In the genomic region with DNA sequence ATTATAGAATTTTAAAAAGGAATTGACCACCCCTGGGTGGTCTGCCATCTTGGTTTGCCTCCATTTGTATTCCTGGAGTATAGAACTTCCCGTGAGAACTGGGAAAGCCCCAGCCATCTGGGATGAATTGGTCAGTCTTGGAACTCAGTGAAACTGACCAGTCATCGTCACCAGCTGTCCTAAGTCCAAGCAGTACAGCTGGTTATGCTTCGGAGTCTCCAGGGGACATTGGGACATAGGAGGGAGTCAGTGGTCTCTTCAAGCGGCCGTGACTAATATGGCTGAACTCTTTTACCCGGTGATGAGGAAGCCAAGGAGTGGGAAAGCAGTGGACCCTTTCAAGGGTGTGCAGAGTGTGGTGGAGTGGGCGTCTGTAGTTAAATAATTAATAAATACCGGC, we compare ENCODE assay signal across 27 mouse cellular contexts. TPM values are rescaled to one million over a fixed set of nuclear protein-coding genes. Genes with fewer than 3 reads are reported as not detected.
DNase-seq lines count a peak whose midpoint lies in the region; TF ChIP-seq lines count a peak whose summit lies in the region.
"Had no signal": no experiment of that assay in that cellular context is flagged by ENCODE, and none has a peak within 500 bp of the region (broad histone marks: within the 10 kb centered on the region; RNA-seq: fewer than 3 reads in every experiment).

No protein-coding gene starts in this region.

- H3K36me3 ChIP-seq in testis, adult 2 months (ENCODE audit: control insufficient read depth, insufficient read depth, low read length): no peaks in the 10 kb centered on the region
- H3K36me3 ChIP-seq: forebrain, embryonic 10.5 days; G1E; heart, embryonic 13.5 days; hindbrain, embryonic 13.5 days; intestine, embryonic 15.5 days had no signal

- no peak overlapping the region for H3K27ac ChIP-seq in testis, adult 2 months (ENCODE audit: control insufficient read depth, insufficient read depth, low read depth, low read length)
- H3K27ac ChIP-seq: forebrain, embryonic 10.5 days; forebrain, embryonic 13.5 days; heart, adult 2 months; heart, embryonic 13.5 days; hindbrain, embryonic 13.5 days; intestine, embryonic 15.5 days had no signal

- H3K4me3 ChIP-seq in testis, adult 2 months (ENCODE audit: control insufficient read depth, low read depth, low read length): peak overlapping the region; percentile 88
- H3K4me3 ChIP-seq: forebrain, embryonic 10.5 days; forebrain, embryonic 13.5 days; heart, adult 2 months; heart, embryonic 13.5 days; hindbrain, embryonic 13.5 days; intestine, embryonic 15.5 days had no signal

- no peak for TF ChIP-seq POLR2A in testis, adult 2 months (IDR thresholded peaks at IDR 0.05; ENCODE audit: control insufficient read depth, low read depth, low read length)

- H3K27me3 ChIP-seq in testis, adult 2 months (ENCODE audit: control insufficient read depth, insufficient read depth, low read length): no peaks in the 10 kb centered on the region
- H3K27me3 ChIP-seq: forebrain, embryonic 13.5 days; heart, embryonic 13.5 days; intestine, embryonic 15.5 days; Patski had no signal

- H3K4me1 ChIP-seq in testis, adult 2 months (ENCODE audit: control insufficient read depth, insufficient read depth, low read length): peaks cover 17% of the 10 kb centered on the region

- intact Hi-C loops in gastrocnemius, postnatal 14 days (cut with DNase I; ENCODE audit: low total_unique reads): loop anchor here (10.0 kb wide), 1 partner anchor 60 kb away; no protein-coding TSS in a partner anchor
- intact Hi-C loops in heart, postnatal 36 days (cut with DNase I): no loop called here

- peak; percentile 39 for DNase-seq in gastrocnemius, adult 18-20 months (ENCODE audit: low spot score)
- no peak for DNase-seq in gastrocnemius, postnatal 14 days
- DNase-seq in heart, adult 18-20 months: peak; percentile 29 to 49
- DNase-seq in heart, postnatal 36 days: no peak
- no peak for DNase-seq in testis, postnatal 10 days (ENCODE audit: low spot score)
- DNase-seq: adrenal gland, postnatal 10 days; adrenal gland, postnatal 36 days; cerebellum, adult 18-20 months; cerebellum, adult 9-10 months; cerebellum, postnatal 14 days; kidney, adult 11 months had no signal

- TF ChIP-seq CTCF in testis, adult 2 months (IDR thresholded peaks at IDR 0.05; ENCODE audit: control insufficient read depth, insufficient read depth, insufficient replicate concordance, low read depth, low read length): no peak

RNA-seq across cellular contexts. Expression of a gene that starts 31.6 kb away (rescaled TPM):
- total RNA-seq in gastrocnemius, adult 18-20 months (2021): not detected
- not detected for total RNA-seq in gastrocnemius, postnatal 14 days (2021)
- total RNA-seq in heart, adult 18-20 months (2021): not detected
- not detected for total RNA-seq in heart, postnatal 36 days (2021)
- 10.4 and 17.4 TPM in 2 replicates for polyA plus RNA-seq in testis, adult 2 months (2012; rRNA removed)
- total RNA-seq: adrenal gland, adult 18-20 months; adrenal gland, postnatal 10 days; adrenal gland, postnatal 36 days; G1E; gastrocnemius, adult 8-10 months; heart, adult 2 months; heart, postnatal 14 days; hematopoietic stem cell, adult 5-6 weeks had no signal
- polyA plus RNA-seq: embryonic facial prominence, embryonic 11.5 days; forebrain, embryonic 10.5 days; forebrain, embryonic 13.5 days; forebrain, embryonic 16.5 days; G1E; heart, embryonic 13.5 days; hindbrain, embryonic 13.5 days; hindbrain, embryonic 16.5 days; Patski had no signal

RNA-seq across cellular contexts. Expression of a gene that starts 38.6 kb away (rescaled TPM):
- 1 to 10 TPM; 2.7 to 3.0 TPM for total RNA-seq in gastrocnemius, adult 18-20 months (2021)
- total RNA-seq in gastrocnemius, postnatal 14 days (2021): 1 to 10 TPM; 3.9 to 4.3 TPM
- total RNA-seq in heart, adult 18-20 months (2021): 1 to 10 TPM; 8.6 to 10.0 TPM
- total RNA-seq in heart, postnatal 36 days (2021): 10 to 100 TPM in 1 of 2 experiments, 1 to 10 TPM in 1; 10.0 to 14.3 TPM
- polyA plus RNA-seq in testis, adult 2 months (2012; rRNA removed): 2.9 and 4.0 TPM in 2 replicates

Comparison
In these comparisons a context has a peak if more than half of its experiments do, and no peak if none do; other contexts are left out.
1. DNase-seq: peak in gastrocnemius, adult 18-20 months (single experiment) and heart, adult 18-20 months (2 of 2); none in gastrocnemius, postnatal 14 days (single experiment), heart, postnatal 36 days (0 of 2) and testis, postnatal 10 days (single experiment).